Mouse (Mus musculus): Measurements from ENCODE around the gene Slc35f6.
"Not testable (repeated sequence)": the region's sequence is repeated elsewhere in the genome, so short reads cannot be mapped to it uniquely, and the experiment has no call there.

The Slc35f6 gene

GRCm38 (mm10) chr5:30655526-30656195 lies 7.9 kb downstream of the Slc35f6 start:
- no peak for DNase-seq (ENCODE audit: low read depth, low spot score)

GRCm38 (mm10) chr5:30659042-30659441 lies 11.3 kb downstream of the Slc35f6 start:
- DNase-seq (ENCODE audit: low read depth, low spot score): peak; percentile 67

GRCm38 (mm10) chr5:30660278-30660677 lies 12.5 kb downstream of the Slc35f6 start:
- DNase-seq (ENCODE audit: low read depth, low spot score): peak; percentile 89

- peak; percentile 43 for DNase-seq (ENCODE audit: low read depth, low spot score)
Measured at GRCm38 (mm10) chr5:30660813-30661212, 13.1 kb downstream of the Slc35f6 start.

GRCm38 (mm10) chr5:30665360-30665759 lies 17.6 kb downstream of the Slc35f6 start:
- DNase-seq (ENCODE audit: low read depth, low spot score): no peak

- no peak for DNase-seq (ENCODE audit: low read depth, low spot score)
Measured at GRCm38 (mm10) chr5:30665968-30666367, 18.2 kb downstream of the Slc35f6 start.

GRCm38 (mm10) chr5:30666391-30667195 lies 18.9 kb downstream of the Slc35f6 start, which contains the start of gene Cenpa:
TSS of gene Cenpa (plus strand) at chr5:30666777.
- DNase-seq (ENCODE audit: low read depth, low spot score): peak; percentile 99

GRCm38 (mm10) chr5:30667215-30667614 lies 19.5 kb downstream of the Slc35f6 start:
- no peak for DNase-seq (ENCODE audit: low read depth, low spot score)

GRCm38 (mm10) chr5:30667686-30668085 lies 20.0 kb downstream of the Slc35f6 start:
- no peak for DNase-seq (ENCODE audit: low read depth, low spot score)

- DNase-seq (ENCODE audit: low read depth, low spot score): peak; percentile 50
Measured at GRCm38 (mm10) chr5:30668637-30669495, 21.1 kb downstream of the Slc35f6 start.

- no peak for DNase-seq (ENCODE audit: low read depth, low spot score)
Measured at GRCm38 (mm10) chr5:30669496-30669830, 21.7 kb downstream of the Slc35f6 start.

- DNase-seq (ENCODE audit: low read depth, low spot score): no peak
Measured at GRCm38 (mm10) chr5:30670091-30670490, 22.4 kb downstream of the Slc35f6 start.

- no peak for DNase-seq (ENCODE audit: low read depth, low spot score)
Measured at GRCm38 (mm10) chr5:30674001-30674400, 26.3 kb downstream of the Slc35f6 start.

GRCm38 (mm10) chr5:30676800-30677199 lies 29.1 kb downstream of the Slc35f6 start:
- DNase-seq (ENCODE audit: low read depth, low spot score): no peak

- DNase-seq (ENCODE audit: low read depth, low spot score): not testable (repeated sequence)
Measured at GRCm38 (mm10) chr5:30678069-30678468, 30.3 kb downstream of the Slc35f6 start.

- DNase-seq (ENCODE audit: low read depth, low spot score): peak; percentile 73
Measured at GRCm38 (mm10) chr5:30678722-30679296, 31.1 kb downstream of the Slc35f6 start.

GRCm38 (mm10) chr5:30679593-30679992 lies 31.9 kb downstream of the Slc35f6 start:
- no peak for DNase-seq (ENCODE audit: low read depth, low spot score)

- DNase-seq (ENCODE audit: low read depth, low spot score): no peak
Measured at GRCm38 (mm10) chr5:30681970-30682369, 34.2 kb downstream of the Slc35f6 start.

- DNase-seq (ENCODE audit: low read depth, low spot score): no peak
Measured at GRCm38 (mm10) chr5:30682967-30683600, 35.4 kb downstream of the Slc35f6 start.

GRCm38 (mm10) chr5:30683993-30684392 lies 36.3 kb downstream of the Slc35f6 start:
- DNase-seq (ENCODE audit: low read depth, low spot score): peak; percentile 39

- peak; percentile 38 for DNase-seq (ENCODE audit: low read depth, low spot score)
Measured at GRCm38 (mm10) chr5:30686781-30687180, 39.0 kb downstream of the Slc35f6 start.

Data from R1 (cell line).